Mouse (Mus musculus) macrophage (primary cell): ENCODE measurements around the gene Olfr1462. TPM values are rescaled to one million over a fixed set of nuclear protein-coding genes. Genes with fewer than 3 reads are reported as not detected.

ENCODE experiments used
- H3K27ac ChIP-seq: fragments of 350-480 bp; formaldehyde crosslinking; 2 replicates; pipeline ENCODE4 v1.9.0; 2021
- H3K36me3 ChIP-seq: fragments of 350-480 bp; formaldehyde crosslinking; 2 replicates; pipeline ENCODE4 v1.9.0; 2021; ENCODE audit errors: inconsistent target
- H3K4me3 ChIP-seq: fragments of 350-480 bp; formaldehyde crosslinking; 2 replicates; pipeline ENCODE4 v1.9.0; 2021; ENCODE audit errors: inconsistent target
- H3K79me2 ChIP-seq: fragments of 350-480 bp; formaldehyde crosslinking; 2 replicates; pipeline ENCODE4 v1.9.0; 2021; ENCODE audit errors: inconsistent target
- WGBS: methylation state at CpG from one replicate; pipeline ENCODE4 v1.1.7; 2026; ENCODE audit warnings: inconsistent platforms; ENCODE audit not compliant: missing documents; 5-methylcytosine and 5-hydroxymethylcytosine counted together
- polyA plus RNA-seq: library from polyadenylated mRNA; stranded (reverse); fragments of 250-400 nt; gene quantifications from 3 replicates; pipeline ENCODE4 v1.2.4, GENCODE M21; 2018; ENCODE audit warnings: inconsistent platforms
- total RNA-seq, 78 experiments: library from RNA; depleted of rRNA; stranded (reverse); fragments of 250-400 nt; gene quantifications; 1 replicate in 9 of 78; 2 replicates in 24 of 78; 3 replicates in 43 of 78; 4 replicates in 2 of 78; pipeline ENCODE4 v1.2.4; 2018; ENCODE audit warnings: inconsistent platforms in 56 of 78

Gene Olfr1462
- not detected for total RNA-seq (2018; cell fraction: chromatin; rRNA removed)
- not detected for total RNA-seq (2018; cell fraction: cytosol; rRNA removed)
- total RNA-seq (2018; cell fraction: nucleus; rRNA removed), result not detected
- not detected in 3 replicates for polyA plus RNA-seq

- WGBS, result 89% methylated on average over 1 of the region's 1 CpGs
- Histone ChIP-seq H3K79me2 (no peaks in the 10 kb centered on the region), H3K4me3 (no peak within 1 kb of the TSS)
Observed at GRCm38 (mm10) chr19:13185434-13185833, at the start of gene Olfr1462. Gene Olfr1462, plus strand, starts transcription at chr19:13185734.

GRCm38 (mm10) chr19:13149449-13149848 lies 36.1 kb upstream of the Olfr1462 start, which contains the start of gene Olfr1459:
Gene Olfr1459, minus strand, starts transcription at chr19:13149549.
- WGBS, result 77% methylated on average over 1 of the region's 1 CpGs
- Histone ChIP-seq H3K4me3 (no peak within 1 kb of the TSS), H3K79me2 (no peaks in the 10 kb centered on the region), H3K36me3 (no peaks in the 10 kb centered on the region), H3K27ac (no peak within 1 kb of the TSS)

More at GRCm38 (mm10) chr19:13185434-13185833, at the start of gene Olfr1462:
- no peaks in the 10 kb centered on the region for H3K36me3 ChIP-seq
- no peak within 1 kb of the TSS for H3K27ac ChIP-seq

DNA sequence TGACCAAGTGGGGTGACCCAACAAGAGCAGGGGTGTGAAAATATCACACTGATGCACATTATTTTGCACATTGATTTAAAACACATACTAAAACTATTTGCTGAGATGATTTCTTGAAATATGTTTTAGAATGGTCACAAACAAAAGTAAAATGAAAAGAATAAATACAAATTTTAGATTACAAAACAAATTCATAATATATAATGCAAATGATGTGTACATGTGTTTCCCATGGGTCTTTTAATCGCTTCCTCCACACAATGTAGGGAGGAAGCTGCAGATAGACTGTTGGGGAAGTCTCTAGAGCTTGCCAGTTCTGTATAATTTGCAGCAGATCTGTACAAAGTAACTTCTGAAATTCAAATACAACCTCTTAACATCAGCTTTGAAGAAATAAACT lies 22.8 kb upstream of the Olfr1462 start, which contains the start of gene Olfr1461:
Gene Olfr1461 (plus strand): TSS at position 301 of the 400 bp plus-strand sequence.
- Histone ChIP-seq H3K36me3 (no peaks in the 10 kb centered on the region), H3K4me3 (no peak within 1 kb of the TSS), H3K27ac (no peak within 1 kb of the TSS), H3K79me2 (no peaks in the 10 kb centered on the region)
- 57% methylated on average over 1 of the region's 1 CpGs for WGBS

DNA sequence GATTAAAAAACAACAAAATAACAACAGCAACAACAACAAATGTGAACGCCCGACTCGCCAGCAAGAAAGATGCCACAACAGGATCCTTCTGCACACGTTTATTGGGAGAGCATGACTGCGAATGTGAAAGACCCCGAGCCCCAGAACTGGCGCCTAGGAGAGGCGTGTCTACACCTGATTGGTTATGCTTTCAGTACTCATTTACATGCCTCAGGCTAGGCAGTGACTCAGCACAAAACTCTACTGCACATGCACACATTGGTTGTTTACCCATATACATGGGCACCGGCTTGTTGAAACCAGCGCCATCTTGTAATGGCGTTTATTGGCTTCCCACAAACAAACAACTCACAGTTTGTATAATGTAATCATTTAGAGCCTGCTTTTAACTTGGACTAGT lies 36.1 kb downstream of the Olfr1462 start:
- Histone ChIP-seq H3K79me2 (no peaks in the 10 kb centered on the region), H3K4me3 (no peak overlapping the region), H3K27ac (no peak overlapping the region), H3K36me3 (no peaks in the 10 kb centered on the region)
- WGBS, result 93% methylated on average over 11 of the region's 11 CpGs

- no peaks in the 10 kb centered on the region for H3K79me2 ChIP-seq
- no peaks in the 10 kb centered on the region for H3K36me3 ChIP-seq
- H3K4me3 ChIP-seq, result no peak within 1 kb of the TSS
- no peak within 1 kb of the TSS for H3K27ac ChIP-seq
Observed at GRCm38 (mm10) chr19:13231028-13231427, 45.5 kb downstream of the Olfr1462 start, which contains the start of gene Olfr1463. Gene Olfr1463, plus strand, starts transcription at chr19:13231328.

Other genes starting within 250 kb of the Olfr1462 start
- not detected in 3 replicates for gene Olfr1450, start 235.5 kb upstream of the Olfr1462 start, polyA plus RNA-seq
- gene Olfr1451, start 190.7 kb upstream of the Olfr1462 start, polyA plus RNA-seq, result not detected in 3 replicates
- not detected in 3 replicates for gene Olfr1453, start 157.4 kb upstream of the Olfr1462 start, polyA plus RNA-seq
- not detected in 3 replicates for gene Olfr1454, start 125.1 kb upstream of the Olfr1462 start, polyA plus RNA-seq
- not detected in 3 replicates for gene Olfr1457, start 87.8 kb upstream of the Olfr1462 start, polyA plus RNA-seq
- not detected in 3 replicates for gene Olfr1458, start 79.0 kb upstream of the Olfr1462 start, polyA plus RNA-seq
- not detected in 3 replicates for gene Olfr1459, start 36.2 kb upstream of the Olfr1462 start, polyA plus RNA-seq
- not detected in 3 replicates for gene Olfr1461, start 22.7 kb upstream of the Olfr1462 start, polyA plus RNA-seq
- not detected in 3 replicates for gene Olfr1463, start 45.6 kb downstream of the Olfr1462 start, polyA plus RNA-seq
- not detected in 3 replicates for gene Olfr1465, start 129.8 kb downstream of the Olfr1462 start, polyA plus RNA-seq
- not detected in 3 replicates for gene Olfr1466, start 153.1 kb downstream of the Olfr1462 start, polyA plus RNA-seq
- not detected in 3 replicates for gene Olfr1467, start 176.5 kb downstream of the Olfr1462 start, polyA plus RNA-seq
- gene Olfr1469, start 222.1 kb downstream of the Olfr1462 start, polyA plus RNA-seq, result not detected in 3 replicates